Mouse (Mus musculus) adrenal gland, adult 2 months (tissue): Measurements from ENCODE around the gene H2al1h. TPM values are rescaled to one million over a fixed set of nuclear protein-coding genes. Genes with fewer than 3 reads are reported as not detected.

ENCODE experiments used
- polyA plus RNA-seq: library from polyadenylated mRNA; depleted of rRNA; stranded (reverse); fragments of >200 nt; gene quantifications from 2 replicates; pipeline ENCODE4 v1.2.3, GENCODE M21; 2012; rRNA removed
- total RNA-seq, 2 experiments: library from RNA; stranded (reverse); gene quantifications; 2 replicates each; pipeline ENCODE4 v1.2.3; 2021

H2al1h gene
- total and polyA plus RNA-seq, 3 experiments: not detected

Other genes with a start within 250 kb of the H2al1h start
- gene H2al1a, start 22.2 kb upstream of the H2al1h start, total RNA-seq: not detected
- gene H2al1a, start 22.2 kb upstream of the H2al1h start, polyA plus RNA-seq: not detected in 2 replicates
- not detected for gene H2al1b, start 19.1 kb upstream of the H2al1h start, total RNA-seq
- gene H2al1b, start 19.1 kb upstream of the H2al1h start, polyA plus RNA-seq: not detected in 2 replicates
- gene H2al1c, start 15.8 kb upstream of the H2al1h start, total RNA-seq: not detected
- gene H2al1c, start 15.8 kb upstream of the H2al1h start, polyA plus RNA-seq: not detected in 2 replicates
- not detected for gene H2al1d, start 12.7 kb upstream of the H2al1h start, total RNA-seq
- not detected in 2 replicates for gene H2al1d, start 12.7 kb upstream of the H2al1h start, polyA plus RNA-seq
- not detected for gene H2al1e, start 9.6 kb upstream of the H2al1h start, total RNA-seq
- not detected in 2 replicates for gene H2al1e, start 9.6 kb upstream of the H2al1h start, polyA plus RNA-seq
- gene H2al1f, start 6.3 kb upstream of the H2al1h start, total RNA-seq: not detected
- not detected in 2 replicates for gene H2al1f, start 6.3 kb upstream of the H2al1h start, polyA plus RNA-seq
- not detected for gene H2al1g, start 3.2 kb upstream of the H2al1h start, total RNA-seq
- gene H2al1g, start 3.2 kb upstream of the H2al1h start, polyA plus RNA-seq: not detected in 2 replicates
- gene H2al1i, start 3.2 kb downstream of the H2al1h start, total RNA-seq: not detected
- gene H2al1i, start 3.2 kb downstream of the H2al1h start, polyA plus RNA-seq: not detected in 2 replicates
- not detected for gene H2al1j, start 6.3 kb downstream of the H2al1h start, total RNA-seq
- gene H2al1j, start 6.3 kb downstream of the H2al1h start, polyA plus RNA-seq: not detected in 2 replicates